Mouse (Mus musculus): ENCODE measurements at regions not wholly inside any gene's neighbourhood (a gene's known extent, or its start where the extent isn't known, plus 50 kb on each side); places are given as distances from the start of the nearest gene placed in this dataset.
"Not testable (repeated sequence)": the region's sequence is repeated elsewhere in the genome, so short reads cannot be mapped to it uniquely, and the experiment has no call there.

DNA sequence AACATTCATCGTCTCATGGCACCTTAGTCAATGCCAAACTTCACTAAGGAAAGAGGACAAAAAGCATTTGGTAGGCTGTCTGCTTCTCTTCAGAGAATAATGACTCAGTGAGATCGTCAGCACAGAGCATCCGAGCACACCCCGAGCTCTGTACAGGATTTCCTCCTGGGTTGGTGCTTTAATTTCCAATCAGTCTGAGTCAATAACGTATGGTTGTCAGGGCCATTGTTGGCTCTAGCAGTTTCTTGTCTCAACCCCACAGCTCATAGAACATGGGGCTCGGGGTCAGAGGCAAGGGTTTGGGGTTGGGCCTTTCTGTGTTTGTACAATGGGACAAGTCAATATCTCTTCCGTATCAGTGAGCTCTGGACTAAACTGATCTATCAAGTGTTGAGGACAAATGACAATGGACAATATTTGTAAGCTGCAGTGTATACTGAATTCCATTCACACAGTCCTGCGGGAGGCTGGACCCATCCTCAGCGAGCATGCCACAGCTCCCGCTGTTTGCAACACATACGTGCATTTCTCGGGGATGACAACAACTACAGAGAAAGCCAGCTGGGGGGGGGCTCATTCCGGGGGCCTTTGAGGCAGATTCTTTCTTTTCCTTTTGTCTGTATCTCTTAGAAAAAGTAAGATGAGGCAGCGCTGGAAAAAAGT, 116.8 kb upstream of the Cdk6 start:
- not testable (repeated sequence) for ATAC-seq (replicated peaks; ENCODE audit: low FRiP score, low TSS enrichment, poor library complexity, severe bottlenecking)

DNA sequence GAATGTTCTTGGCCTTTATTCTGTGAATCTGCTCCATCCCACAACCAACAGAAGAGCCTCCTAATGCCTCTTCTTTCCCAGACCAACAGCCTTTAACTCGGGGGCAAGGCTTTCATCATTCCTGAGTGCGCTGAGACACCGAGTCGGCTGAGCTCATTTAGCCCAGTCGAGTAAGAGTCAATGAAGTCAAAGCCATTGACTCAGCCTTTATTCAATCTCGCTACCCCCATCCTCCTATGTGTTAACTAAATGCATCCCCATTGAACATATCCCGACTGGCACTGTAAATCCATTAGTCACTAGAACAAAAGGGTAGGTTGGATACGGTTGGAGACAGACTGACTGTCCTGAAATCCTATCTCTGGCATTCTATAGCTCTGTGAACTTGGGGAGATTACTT, 115.9 kb upstream of the Cdk6 start:
- not testable (repeated sequence) for ATAC-seq (replicated peaks; ENCODE audit: low FRiP score, low TSS enrichment, poor library complexity, severe bottlenecking)

DNA sequence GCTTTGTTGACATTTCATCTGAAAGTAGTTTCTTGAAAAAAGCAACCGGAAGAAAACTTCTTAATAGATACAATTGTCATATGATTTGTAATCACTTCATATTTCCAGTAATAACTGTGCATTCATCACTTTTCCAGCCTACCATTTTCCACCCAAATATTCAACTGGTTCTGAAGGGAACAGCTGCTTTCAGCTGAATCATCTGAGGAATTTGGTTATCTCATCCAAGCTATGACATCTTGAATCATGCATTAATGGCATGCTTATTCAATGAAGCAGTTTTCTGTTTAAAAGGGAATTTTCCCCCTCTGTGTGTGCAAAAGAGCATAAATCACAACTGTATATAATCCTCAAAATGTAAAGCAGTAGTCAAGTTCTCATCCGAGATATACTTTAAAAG, 97.2 kb upstream of the Cdk6 start:
- ATAC-seq (replicated peaks; ENCODE audit: low FRiP score, low TSS enrichment, poor library complexity, severe bottlenecking), result not testable (repeated sequence)

DNA sequence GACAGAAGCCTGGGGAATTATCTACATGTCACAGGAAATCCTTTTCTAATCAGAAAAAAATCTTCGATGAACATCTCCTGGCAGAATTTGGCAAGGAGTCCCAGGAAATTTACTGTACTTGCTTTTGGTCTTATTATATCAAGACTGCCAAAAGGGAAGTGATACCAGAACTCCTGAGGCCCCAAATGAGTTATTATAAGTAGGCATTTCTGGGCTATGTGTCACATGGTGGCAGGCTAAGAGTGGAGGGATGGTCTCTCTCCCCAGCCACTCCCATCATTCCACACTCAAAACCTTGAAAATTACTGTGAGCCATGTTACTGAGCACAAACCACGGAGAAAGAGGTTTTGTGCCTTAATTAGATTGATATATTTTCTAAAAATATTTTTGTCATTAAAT, 94.0 kb upstream of the Cdk6 start:
- no peak for ATAC-seq (replicated peaks; ENCODE audit: low FRiP score, low TSS enrichment, poor library complexity, severe bottlenecking)

- ATAC-seq (replicated peaks; ENCODE audit: low FRiP score, low TSS enrichment, poor library complexity, severe bottlenecking), result no peak
Measured at GRCm38 (mm10) chr5:3250273-3250672, 91.0 kb upstream of the Cdk6 start.

DNA sequence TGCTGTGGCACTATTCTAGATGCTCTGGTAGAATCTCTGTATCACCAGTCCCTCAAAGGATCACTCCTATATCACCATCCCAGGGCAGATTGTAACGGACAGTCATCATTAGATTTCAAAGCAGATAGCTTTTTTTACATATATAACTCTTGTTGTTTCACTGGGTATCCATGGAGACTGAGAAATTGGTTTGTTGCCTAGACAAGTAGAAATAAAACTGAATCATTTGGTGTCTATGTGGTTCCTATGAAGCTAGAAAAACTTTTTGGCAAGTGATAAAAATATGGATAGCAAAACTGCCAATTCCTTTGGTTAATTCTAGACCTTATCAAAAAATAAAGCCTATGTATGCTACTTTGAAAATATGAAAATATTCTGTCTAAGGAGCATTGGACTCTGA, 81.0 kb upstream of the Cdk6 start:
- no peak for ATAC-seq (replicated peaks; ENCODE audit: low FRiP score, low TSS enrichment, poor library complexity, severe bottlenecking)

- ATAC-seq (replicated peaks; ENCODE audit: low FRiP score, low TSS enrichment, poor library complexity, severe bottlenecking), result peak; percentile 68
Measured at GRCm38 (mm10) chr5:3264988-3265738, 76.1 kb upstream of the Cdk6 start.

DNA sequence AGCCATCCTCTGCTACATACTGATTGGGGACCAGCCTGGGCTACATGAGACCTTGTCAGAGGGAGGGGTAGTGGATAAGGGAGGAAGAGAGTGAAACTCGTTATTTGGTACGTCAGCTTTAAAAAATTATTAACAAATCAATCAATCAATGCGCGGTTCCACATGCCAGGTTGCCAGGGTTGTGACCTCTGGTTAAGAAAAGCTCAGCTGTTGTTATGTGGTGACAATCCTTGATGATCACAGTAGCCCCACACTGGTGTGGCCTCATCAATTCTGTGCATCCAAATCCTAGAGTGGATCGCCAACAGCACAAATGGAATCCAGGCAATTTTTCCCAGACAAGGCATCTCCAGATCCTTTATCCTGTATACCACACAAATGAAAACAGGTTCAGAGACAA, 74.3 kb upstream of the Cdk6 start:
- no peak for ATAC-seq (replicated peaks; ENCODE audit: low FRiP score, low TSS enrichment, poor library complexity, severe bottlenecking)

- ATAC-seq (replicated peaks; ENCODE audit: low FRiP score, low TSS enrichment, poor library complexity, severe bottlenecking), result no peak
Measured at GRCm38 (mm10) chr5:3269760-3270159, 71.5 kb upstream of the Cdk6 start.

GRCm38 (mm10) chr5:3273140-3273539, 68.1 kb upstream of the Cdk6 start:
- 0 out of 2 replicates have a peak, but pooled peaks have one; percentile 30 for ATAC-seq (replicated peaks; ENCODE audit: low FRiP score, low TSS enrichment, poor library complexity, severe bottlenecking)

GRCm38 (mm10) chr5:3277241-3277640, 64.0 kb upstream of the Cdk6 start:
- ATAC-seq (replicated peaks; ENCODE audit: low FRiP score, low TSS enrichment, poor library complexity, severe bottlenecking), result not testable (repeated sequence)

- not testable (repeated sequence) for ATAC-seq (replicated peaks; ENCODE audit: low FRiP score, low TSS enrichment, poor library complexity, severe bottlenecking)
Measured at GRCm38 (mm10) chr5:3278956-3279355, 62.3 kb upstream of the Cdk6 start.

DNA sequence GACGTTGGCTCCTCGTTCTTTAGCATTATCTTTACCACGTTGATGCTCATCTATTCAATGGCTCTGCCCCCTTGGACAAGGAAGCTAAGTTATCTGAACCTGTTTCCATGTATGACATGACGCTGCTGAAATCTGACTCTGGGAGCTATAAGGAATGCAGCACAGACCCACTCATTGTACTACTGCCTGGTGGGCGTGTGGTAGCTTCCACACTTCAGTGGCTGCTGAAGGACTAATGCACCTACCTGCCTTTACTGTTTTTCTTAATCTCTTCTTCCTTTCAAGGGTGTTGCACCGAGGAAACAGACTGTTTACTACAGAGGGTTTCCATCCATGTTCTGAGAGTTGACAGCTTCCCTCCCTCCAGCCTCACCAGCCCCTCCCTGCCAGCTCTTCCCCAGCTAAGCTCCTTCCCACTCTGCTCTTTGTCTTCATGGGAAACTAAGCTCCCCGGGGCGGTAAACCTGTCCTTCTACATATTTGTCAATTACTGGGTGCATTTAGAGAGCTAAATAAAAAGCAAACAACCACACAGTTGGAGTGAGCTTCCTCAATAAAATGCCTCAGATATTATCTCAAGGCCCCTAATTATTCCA, 59.3 kb upstream of the Cdk6 start:
- ATAC-seq (replicated peaks; ENCODE audit: low FRiP score, low TSS enrichment, poor library complexity, severe bottlenecking), result not testable (repeated sequence)

GRCm38 (mm10) chr5:3283083-3283482, 58.2 kb upstream of the Cdk6 start:
- ATAC-seq (replicated peaks; ENCODE audit: low FRiP score, low TSS enrichment, poor library complexity, severe bottlenecking), result no peak

- ATAC-seq (replicated peaks; ENCODE audit: low FRiP score, low TSS enrichment, poor library complexity, severe bottlenecking), result not testable (repeated sequence)
Measured at GRCm38 (mm10) chr5:3284335-3284734, 57.0 kb upstream of the Cdk6 start.

DNA sequence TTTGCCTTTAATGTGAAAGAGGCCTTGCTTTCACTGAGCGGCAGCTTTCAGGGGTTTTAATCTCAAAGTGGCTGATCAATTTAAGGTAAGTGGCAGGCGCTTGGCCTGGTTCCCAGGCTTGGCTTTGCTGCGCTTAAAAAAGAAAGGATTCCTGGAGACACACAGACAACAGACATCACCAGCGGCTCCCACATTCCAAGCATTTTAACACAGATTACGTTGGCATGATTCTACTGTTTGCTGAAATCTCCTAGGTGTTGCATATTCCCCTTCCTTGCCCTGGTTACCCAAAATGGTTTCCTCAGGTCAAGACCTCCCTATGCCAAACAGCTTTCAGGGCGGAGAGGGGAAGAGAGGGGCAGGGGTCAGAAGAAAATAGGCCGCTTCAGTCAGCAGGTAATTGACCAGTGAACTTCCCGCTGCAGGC, 51.3 kb upstream of the Cdk6 start:
- not testable (repeated sequence) for ATAC-seq (replicated peaks; ENCODE audit: low FRiP score, low TSS enrichment, poor library complexity, severe bottlenecking)
